Mouse (Mus musculus): Measurements from ENCODE around the gene Gm17387.

The Gm17387 gene

DNA sequence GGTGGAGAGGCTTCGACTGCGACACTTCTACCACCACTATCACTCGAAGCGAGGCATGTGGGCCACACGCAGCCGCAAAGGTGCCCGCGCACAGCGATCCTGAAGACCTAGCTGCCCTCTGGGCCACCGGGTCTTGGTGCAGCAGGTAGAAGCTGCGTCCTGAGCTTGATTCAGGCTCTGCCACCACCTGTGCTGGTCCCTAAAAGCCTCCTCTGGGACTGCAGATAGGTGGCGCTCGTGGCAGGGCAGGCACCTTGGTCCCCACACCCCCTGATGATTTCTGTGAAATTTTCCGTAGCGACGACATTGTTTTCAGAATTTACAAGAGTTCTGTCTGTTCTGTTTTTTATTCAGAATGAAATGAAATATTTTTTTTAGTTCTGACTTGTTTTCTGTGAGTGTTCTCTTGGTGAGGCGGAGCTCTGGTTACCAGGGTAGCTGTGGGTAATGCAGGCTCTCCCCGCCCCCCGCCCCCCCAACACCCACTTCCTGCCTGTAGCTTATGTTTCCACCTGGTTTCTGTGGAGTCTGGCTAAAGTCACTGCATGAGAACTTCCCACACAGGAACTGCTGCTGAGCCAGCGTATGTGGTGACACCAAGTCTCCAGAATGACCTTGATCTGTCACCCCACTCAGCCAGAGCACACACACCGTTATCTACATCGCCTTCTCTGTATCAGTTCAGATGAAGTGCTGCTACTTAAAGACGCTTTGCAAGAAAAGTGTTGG is 43.2 kb downstream of the Gm17387 start:
- DNase-seq (ENCODE audit: low spot score in 2 of 2): peak in 1 of 2 experiments; percentile 50

DNA sequence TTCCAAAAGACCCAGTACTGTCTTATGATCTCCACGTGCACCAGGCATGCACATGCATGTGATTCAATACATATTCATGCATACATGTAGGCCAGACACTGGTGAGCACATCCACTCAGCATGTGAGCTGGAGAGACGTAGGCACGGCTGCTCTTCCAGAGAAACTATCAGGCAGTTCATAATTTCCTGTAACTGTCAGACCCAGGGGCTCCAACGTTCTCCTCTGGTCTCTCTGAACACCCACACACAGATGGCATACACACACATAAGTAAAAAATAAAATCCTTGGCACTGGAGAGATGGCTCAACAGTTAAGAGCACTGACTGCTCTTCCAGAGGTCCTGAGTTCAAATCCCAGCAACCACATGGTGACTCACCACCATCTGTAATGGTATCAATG is 44.9 kb downstream of the Gm17387 start:
- peak in 1 of 2 experiments; percentile 38 for DNase-seq (ENCODE audit: low spot score in 2 of 2)

DNA sequence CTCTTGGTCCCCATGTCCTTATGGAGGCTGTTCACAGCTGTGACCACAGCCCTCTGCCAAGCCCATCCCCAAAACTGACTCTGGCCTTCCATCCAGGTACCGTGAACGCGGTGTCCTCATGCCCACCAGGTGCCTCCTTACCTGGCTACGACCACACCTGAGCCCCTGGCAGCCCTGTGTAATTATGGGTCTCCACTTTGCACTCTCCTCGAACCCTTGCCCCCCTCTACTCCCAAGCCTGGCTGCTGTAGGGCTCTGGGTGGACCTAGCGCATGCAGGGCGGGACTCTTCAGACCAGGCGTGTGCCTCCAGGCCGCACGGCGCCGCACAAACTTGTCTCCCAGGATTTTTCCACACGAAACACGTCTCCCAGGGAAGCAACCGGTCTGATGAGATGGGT is 48.9 kb downstream of the Gm17387 start, which contains the start of gene Pkp3:
Pkp3 (plus strand) TSS at position 378 of the 400 bp plus-strand sequence.
- DNase-seq (ENCODE audit: low spot score in 2 of 2): no peak

DNA sequence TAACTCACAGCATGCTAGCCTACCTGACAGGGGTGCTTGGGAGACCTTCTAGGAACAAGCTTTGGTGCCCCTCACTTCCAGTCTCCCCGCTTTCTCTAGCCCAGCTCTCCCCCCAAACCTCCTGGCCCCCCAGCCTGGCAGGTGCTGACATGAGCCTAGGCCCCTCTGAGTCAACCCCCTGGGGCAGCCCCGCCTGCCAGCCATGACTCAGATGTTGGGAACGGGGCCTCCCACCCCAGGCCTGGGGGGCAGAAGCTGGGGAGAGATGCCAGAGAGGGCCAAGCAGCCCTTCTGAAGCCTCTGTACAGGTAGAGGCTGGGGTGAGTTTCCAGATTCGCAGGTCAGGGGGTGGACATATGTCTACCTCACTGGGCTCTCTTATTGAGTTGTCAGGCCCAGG is 49.9 kb downstream of the Gm17387 start:
- DNase-seq (ENCODE audit: low spot score in 2 of 2): no peak

Measured in right cerebral cortex, adult 2 months (tissue).